Mouse (Mus musculus) testis, postnatal 14 days (tissue): ENCODE measurements around the gene Plin3.

Source experiments
- DNase-seq: peaks from one replicate; pipeline ENCODE4 v3.0.0; 2021; ENCODE audit warnings: low spot score

Gene Plin3

GRCm38 (mm10) chr17:56292531-56293222, at the start of gene Plin3:
Gene Plin3, minus strand, starts transcription at chr17:56292873.
- DNase-seq: peak; percentile 59

- DNase-seq: no peak
Measured at GRCm38 (mm10) chr17:56340717-56341116, 48.0 kb upstream of the Plin3 start.

DNA sequence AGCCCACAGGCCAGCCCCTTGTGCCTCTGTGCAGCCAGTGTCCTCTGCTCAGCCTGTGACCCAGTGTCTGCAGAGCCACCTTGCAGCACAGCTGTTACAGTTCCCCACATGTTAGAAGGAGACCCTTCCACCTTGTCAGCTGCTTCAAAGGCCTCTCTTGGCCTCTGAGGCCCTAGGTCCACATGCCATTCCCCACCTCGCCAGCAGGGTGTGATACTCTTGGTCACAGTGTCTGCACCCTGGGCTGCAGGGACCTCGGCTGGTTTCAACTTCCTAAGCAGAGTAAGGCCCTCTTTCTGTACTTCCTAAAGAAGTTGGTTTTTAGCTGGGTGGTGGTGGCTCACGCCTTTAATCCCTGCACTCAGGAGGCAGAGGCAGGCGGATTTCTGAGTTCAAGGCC, 46.2 kb upstream of the Plin3 start:
- no peak for DNase-seq

DNA sequence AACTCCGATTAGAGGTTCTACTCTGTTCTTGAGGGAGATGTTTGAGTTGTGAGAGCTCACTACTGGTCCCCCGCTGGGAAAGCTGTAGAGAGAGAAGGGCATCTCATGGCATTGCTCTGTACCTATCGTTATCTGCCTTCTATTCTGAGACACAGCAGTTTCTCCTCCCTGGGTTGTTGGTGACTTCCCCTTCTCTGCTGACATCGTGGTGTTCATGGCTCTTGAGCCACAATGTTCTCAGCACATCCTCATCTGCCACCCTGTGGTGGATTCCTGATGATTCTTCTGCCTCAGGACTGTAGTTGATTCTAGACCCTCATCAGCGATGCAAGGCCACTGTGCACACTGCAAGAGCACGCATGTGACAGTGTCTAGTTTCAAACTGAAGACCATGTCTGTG, 45.1 kb upstream of the Plin3 start:
- DNase-seq: no peak

DNA sequence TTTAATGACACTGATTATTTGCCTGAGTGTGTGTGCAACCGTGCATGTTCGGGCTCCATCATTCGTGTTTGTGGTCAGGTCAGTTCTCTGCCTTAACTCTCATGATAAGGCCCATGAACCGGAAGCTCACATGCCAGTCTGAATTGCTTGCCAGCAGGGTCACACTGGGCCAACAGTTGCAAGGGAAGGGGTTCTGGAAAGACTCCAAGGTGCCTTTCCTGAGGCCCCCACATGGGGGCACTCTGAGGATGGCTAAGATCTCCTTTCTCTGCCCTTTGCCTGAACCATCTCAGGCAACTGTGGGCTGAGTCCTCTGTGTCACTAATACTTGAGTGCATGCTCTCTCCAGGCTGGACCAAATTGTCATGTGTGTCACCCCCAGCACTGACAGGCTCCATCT, 44.5 kb upstream of the Plin3 start:
- no peak for DNase-seq

DNA sequence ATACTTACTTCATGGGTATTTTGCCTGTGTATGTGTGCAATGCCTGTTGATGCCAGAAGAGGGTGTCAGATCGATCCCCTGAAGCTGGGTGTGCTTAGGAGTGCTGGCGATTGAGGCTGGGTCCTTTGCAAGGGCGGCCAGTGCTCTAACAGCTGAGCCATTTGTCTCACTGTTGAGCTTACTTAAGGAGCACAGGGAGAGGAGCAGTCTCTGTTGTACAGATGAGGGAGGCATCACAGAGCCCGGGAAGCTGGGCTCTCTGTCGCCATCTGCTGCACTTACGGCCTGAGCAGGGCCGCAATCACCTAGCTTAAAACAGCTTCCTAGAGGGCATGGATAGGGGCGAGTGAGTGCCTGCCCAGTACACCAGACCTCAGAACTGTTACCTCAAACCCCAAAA, 40.3 kb upstream of the Plin3 start:
- no peak for DNase-seq

DNA sequence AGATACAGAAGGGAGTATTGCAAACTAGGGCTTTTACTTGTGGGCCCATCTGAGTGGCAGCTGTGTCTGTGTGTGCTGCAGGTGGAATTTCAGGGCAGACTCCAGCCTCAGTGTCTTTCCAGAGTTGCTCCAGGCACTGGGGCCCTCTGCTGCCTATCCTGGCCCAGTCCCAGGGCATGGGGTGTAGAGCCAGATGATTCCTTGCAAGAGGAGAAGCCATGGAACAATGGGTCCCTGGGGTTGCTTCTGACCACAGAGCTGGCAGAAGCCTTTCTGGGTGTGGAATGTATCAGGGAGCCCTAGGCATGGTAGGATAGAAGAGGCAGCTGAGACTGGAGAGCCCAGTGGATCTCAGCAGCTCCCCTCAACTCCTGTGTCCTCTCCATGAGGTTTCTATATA, 38.6 kb upstream of the Plin3 start:
- DNase-seq: no peak

DNA sequence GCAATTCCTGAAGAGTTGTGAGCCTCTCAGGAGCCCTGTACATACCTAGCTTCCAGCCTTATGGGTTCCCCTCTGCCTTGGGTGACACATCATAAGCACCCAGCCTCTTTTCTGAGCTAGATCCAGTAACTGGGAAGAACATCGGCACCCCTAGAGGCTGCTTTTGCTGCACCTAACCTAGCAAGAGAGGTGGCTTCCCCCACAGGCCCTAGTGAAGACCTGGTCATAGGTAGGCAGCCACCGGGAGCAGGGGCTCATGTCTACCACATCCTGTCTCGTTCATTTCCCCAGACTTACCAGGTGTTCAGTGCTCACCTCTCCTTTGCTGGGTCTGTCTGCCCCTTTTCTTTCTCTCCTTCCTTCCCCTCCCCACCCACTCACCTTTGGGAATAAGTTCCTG, 37.7 kb upstream of the Plin3 start:
- DNase-seq: no peak

GRCm38 (mm10) chr17:56329267-56329666, 36.6 kb upstream of the Plin3 start:
- DNase-seq: no peak

DNA sequence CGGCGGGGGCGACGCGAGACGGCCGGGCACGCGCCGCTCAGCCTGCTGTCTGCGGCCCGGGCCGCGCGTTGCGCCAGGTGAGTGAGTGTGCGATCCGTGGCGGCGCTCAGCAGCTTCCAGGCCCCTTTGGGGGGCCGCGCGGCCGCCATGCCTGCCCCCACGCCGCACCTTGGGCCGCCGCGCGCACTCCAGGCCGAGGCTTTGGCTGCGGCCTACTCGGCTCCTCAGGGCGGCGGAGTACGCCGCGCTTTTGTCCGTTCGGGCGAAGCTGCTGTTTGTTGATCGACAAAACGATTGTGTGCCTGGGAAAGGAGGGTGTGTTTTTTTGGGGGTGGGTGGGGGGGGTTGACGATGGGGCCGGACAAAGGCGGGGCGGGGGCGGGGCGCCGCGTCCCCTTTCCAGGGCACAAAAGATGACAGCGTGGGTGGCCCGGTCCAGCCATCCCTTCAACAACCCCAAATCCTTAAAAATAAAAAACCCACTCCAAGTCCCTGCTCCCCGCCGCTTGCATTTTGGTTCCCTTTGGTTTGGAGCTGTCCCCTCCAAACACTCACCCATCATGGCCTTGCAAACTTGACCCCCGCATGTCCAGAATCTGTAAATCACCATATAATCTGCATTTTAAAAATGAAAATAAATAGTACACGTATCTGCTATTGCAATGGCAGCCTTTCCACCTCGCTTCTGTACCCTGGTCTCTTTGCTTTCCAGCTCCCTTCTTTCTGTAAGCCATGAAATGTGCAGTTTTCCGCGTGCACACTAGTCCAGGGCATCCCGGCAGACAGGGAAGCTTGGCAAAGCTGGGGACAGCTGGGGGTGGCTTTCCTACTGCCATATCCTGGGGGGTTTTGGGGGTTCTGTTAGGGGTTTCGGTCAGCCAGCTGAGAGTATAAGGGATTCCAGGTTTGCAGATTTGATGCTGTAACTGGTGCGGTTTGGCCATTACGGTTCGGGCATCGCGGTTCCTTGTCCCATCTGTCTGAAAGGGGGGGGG, 33.8 kb upstream of the Plin3 start:
- peak; percentile 27 for DNase-seq

DNA sequence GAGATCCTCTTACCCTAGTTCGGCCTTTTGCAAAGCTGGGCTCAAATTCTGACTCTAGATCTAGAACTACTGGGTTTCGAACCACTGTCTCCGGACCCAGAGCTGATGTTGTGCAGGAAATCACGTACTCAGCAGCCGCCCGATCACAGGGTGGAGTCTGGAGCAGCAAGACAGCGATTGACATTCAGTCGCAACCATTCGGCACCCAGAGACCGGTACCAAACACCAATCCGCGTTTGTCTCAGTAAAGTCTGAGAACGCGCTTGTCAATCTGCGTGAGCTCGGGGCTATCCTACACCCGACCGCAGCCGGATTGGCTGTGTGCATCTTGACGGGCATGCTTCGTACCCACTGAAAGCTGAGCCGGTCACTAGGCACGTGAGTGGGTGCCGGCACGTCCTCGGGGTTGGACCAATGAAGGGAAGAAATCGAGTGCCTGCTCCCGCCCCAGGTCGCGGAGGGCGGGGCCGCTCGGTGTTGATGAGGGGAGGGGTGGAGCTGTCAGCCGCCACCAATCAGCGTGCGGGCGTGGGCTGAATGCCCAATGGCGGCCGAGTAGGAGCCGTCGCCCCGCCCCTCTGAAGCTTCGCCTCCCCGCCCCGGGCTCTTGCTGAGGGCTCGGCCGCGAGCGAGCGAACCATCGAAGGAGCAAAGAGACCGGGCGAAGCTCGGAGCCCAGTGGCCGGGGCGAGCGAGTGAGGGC, 32.9 kb upstream of the Plin3 start, which contains the start of gene Kdm4b:
Gene Kdm4b, plus strand, starts transcription at position 613 of the 703 bp plus-strand sequence.
- DNase-seq: peak; percentile 99

GRCm38 (mm10) chr17:56324419-56324818, 31.7 kb upstream of the Plin3 start:
- no peak for DNase-seq

DNA sequence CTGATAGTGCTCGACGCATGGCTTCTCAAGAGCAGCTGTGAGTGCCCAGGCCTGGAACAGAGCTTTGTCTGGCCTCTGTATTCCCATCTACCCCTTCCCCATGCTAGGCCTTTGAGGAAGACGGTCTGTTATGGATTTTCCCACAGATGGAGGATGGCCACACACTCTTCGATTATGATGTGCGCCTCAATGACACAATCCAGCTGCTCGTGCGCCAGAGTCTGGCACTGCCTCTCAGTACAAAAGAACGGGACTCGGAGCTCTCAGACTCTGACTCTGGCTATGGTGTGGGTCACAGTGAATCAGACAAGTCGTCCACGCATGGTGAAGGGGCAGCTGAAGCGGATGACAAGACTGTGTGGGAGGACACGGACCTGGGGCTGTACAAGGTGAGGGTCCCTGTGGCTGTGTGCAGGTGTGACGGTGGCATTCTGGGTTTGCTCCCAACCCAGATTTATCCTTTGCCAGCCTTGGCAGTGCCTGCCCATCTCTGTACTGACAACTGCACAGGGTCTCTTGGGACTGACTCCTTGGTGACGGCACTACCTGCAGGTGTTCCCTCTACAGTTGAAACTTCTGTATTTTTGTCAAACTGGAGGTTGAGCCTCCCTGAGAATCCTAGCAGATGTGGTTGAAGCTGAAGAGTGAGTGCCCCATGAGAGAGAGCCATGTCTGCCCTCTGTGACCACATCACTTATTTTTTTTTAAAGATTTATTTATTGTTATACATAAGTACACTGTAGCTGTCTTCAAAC, 16.7 kb upstream of the Plin3 start:
- no peak for DNase-seq

- peak; percentile 27 for DNase-seq
Measured at GRCm38 (mm10) chr17:56308088-56308487, 15.4 kb upstream of the Plin3 start.

GRCm38 (mm10) chr17:56305826-56306225, 13.2 kb upstream of the Plin3 start:
- DNase-seq: no peak

- DNase-seq: no peak
Measured at GRCm38 (mm10) chr17:56305156-56305555, 12.5 kb upstream of the Plin3 start.

- no peak for DNase-seq
Measured at GRCm38 (mm10) chr17:56304718-56305117, 12.0 kb upstream of the Plin3 start.

DNA sequence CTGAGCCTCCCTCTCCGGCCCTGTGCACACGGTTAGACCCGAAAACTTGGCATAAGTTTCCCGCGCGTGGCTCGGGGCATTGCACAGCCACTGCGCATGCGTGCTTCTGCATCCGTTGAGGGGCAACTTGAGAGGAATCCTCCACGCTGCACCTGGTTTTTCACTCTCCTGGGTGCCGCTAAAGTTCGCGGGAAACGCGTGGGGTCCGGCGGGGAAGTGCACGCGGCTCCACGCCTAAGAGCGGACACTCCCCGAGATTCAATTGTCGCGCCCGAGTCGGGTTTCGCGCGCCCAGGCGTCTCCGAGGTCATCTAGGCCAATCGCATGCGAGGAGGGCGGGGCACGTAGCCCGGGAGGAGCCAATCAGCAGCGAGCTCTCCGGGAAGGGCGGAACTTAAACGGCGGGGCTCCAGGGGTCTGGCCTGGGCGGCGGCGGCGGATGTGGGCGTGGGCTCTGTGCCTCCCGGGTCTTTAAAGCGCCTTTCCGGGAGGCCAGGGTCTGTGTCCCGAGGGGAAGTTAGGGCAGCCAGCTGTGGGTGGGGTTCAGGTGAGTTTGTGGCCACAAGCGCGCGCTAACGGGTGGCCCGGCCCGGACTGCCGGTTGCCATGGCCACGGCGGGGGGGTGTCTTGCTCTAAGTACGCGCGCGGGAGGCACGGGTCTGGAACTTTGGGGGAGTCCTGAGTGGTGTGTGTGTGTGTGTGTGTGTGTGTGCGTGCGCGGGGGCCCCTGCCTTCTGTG, 11.3 kb upstream of the Plin3 start:
- DNase-seq: peak; percentile 97

GRCm38 (mm10) chr17:56303160-56303846, 10.6 kb upstream of the Plin3 start, which contains the start of gene Uhrf1:
Gene Uhrf1, plus strand, starts transcription at chr17:56303321.
- peak; percentile 86 for DNase-seq

- no peak for DNase-seq
Measured at GRCm38 (mm10) chr17:56302363-56302996, 9.8 kb upstream of the Plin3 start.
